Mouse (Mus musculus) kidney, embryonic 14.5 days (tissue): ENCODE results near the gene Mmp15. TPM values are rescaled to one million over a fixed set of nuclear protein-coding genes. Genes with fewer than 3 reads are reported as not detected.

Experiments
- ATAC-seq: fragments of 200-750 bp; cut with Nextera tagmentation; 2 replicates; pipeline ENCODE4 v1.8.0; 2017; ENCODE audit warnings: moderate number of reproducible peaks, mild to moderate bottlenecking, moderate TSS enrichment, moderate library complexity; ENCODE audit not compliant: low FRiP score, low TSS enrichment
- H3K27ac ChIP-seq: fragments of 300-500 bp; sonication (generic); 2 replicates; pipeline ENCODE4 v1.5.1; 2014; ENCODE audit warnings: low read depth, mild to moderate bottlenecking, low read length, moderate library complexity, mixed read lengths
- H3K27me3 ChIP-seq: fragments of 300-500 bp; sonication (generic); 2 replicates; pipeline ENCODE4 v1.6.1; 2014; ENCODE audit warnings: mild to moderate bottlenecking, low read length; ENCODE audit not compliant: control insufficient read depth, insufficient read depth
- H3K36me3 ChIP-seq: fragments of 300-500 bp; sonication (generic); 2 replicates; pipeline ENCODE4 v1.6.1; 2014; ENCODE audit warnings: low read length, mixed read lengths; ENCODE audit not compliant: control insufficient read depth, insufficient read depth
- H3K4me1 ChIP-seq: fragments of 300-500 bp; sonication (generic); 2 replicates; pipeline ENCODE4 v1.6.1; 2014; ENCODE audit warnings: low read length, mixed read lengths; ENCODE audit not compliant: control insufficient read depth, insufficient read depth
- H3K4me2 ChIP-seq: fragments of 300-500 bp; sonication (generic); replicated peaks from 2 replicates; pipeline ENCODE4 v1.6.1; 2014; ENCODE audit warnings: low read depth, mild to moderate bottlenecking, low read length
- H3K4me3 ChIP-seq: fragments of 300-500 bp; sonication (generic); 2 replicates; pipeline ENCODE4 v1.5.1; 2014; ENCODE audit warnings: mild to moderate bottlenecking, low read length
- H3K9ac ChIP-seq: fragments of 300-500 bp; sonication (generic); 2 replicates; pipeline ENCODE4 v1.6.1; 2014; ENCODE audit warnings: low read depth, mild to moderate bottlenecking, low read length, moderate library complexity
- H3K9me3 ChIP-seq: fragments of 300-500 bp; sonication (generic); 2 replicates; pipeline ENCODE4 v1.6.1; 2016; ENCODE audit warnings: low read length; ENCODE audit not compliant: control insufficient read depth
- WGBS: fragments of 180-500 bp; shearing (Covaris S2); extraction: QIAGEN DNeasy Blood & Tissue Kit; methylation state at CpG from one replicate; pipeline ENCODE4 v1.1.7; 2014; 5-methylcytosine and 5-hydroxymethylcytosine counted together
- polyA plus RNA-seq: library from polyadenylated mRNA; unstranded; fragments of >200 nt; fragmentation: Nextera tagmentation; extraction: Ambion mirVana; gene quantifications from 2 replicates; pipeline ENCODE4 v1.2.1, GENCODE M21; 2014

The Mmp15 gene
- polyA plus RNA-seq, 1 experiment from 2014 or later = 16.1 TPM

- Histone ChIP-seq H3K27ac (no peak overlapping the region), H3K9ac (peak overlapping the region; percentile 55), H3K36me3 (peaks cover 14% of the 10 kb centered on the region), H3K9me3 (no peaks in the 10 kb centered on the region), H3K27me3 (no peaks in the 10 kb centered on the region), H3K4me1 (peaks cover 7% of the 10 kb centered on the region; the same call in 1 of the 2 replicates), H3K4me3 (peak overlapping the region; percentile 49), H3K4me2 (peak overlapping the region; percentile 93)
- WGBS = 2% methylated on average over 41 of the region's 41 CpGs
- ATAC-seq = peak; percentile 87
Observed at GRCm38 (mm10) chr8:95320224-95321139, 31.6 kb upstream of the Mmp15 start.

GRCm38 (mm10) chr8:95323201-95323600 lies 28.9 kb upstream of the Mmp15 start:
- 70% methylated on average over 3 of the region's 3 CpGs for WGBS
- Histone ChIP-seq H3K4me2 (no peak overlapping the region), H3K36me3 (peaks cover 41% of the 10 kb centered on the region), H3K4me3 (no peak overlapping the region), H3K9me3 (no peaks in the 10 kb centered on the region), H3K4me1 (peaks cover 7% of the 10 kb centered on the region; the same call in 1 of the 2 replicates), H3K27ac (no peak overlapping the region), H3K9ac (no peak overlapping the region), H3K27me3 (no peaks in the 10 kb centered on the region)
- ATAC-seq = no peak

GRCm38 (mm10) chr8:95324646-95325045 lies 27.4 kb upstream of the Mmp15 start:
- no peak overlapping the region for H3K4me3 ChIP-seq
- no peak overlapping the region for H3K27ac ChIP-seq
- peaks cover 7% of the 10 kb centered on the region; the same call in 1 of the 2 replicates for H3K4me1 ChIP-seq
- 82% methylated on average over 5 of the region's 5 CpGs for WGBS
- no peak overlapping the region for H3K9ac ChIP-seq
- no peaks in the 10 kb centered on the region for H3K9me3 ChIP-seq
- no peak overlapping the region for H3K4me2 ChIP-seq
- no peak for ATAC-seq
- peaks cover 55% of the 10 kb centered on the region for H3K36me3 ChIP-seq
- no peaks in the 10 kb centered on the region for H3K27me3 ChIP-seq

GRCm38 (mm10) chr8:95326822-95327221 lies 25.2 kb upstream of the Mmp15 start:
- no peak overlapping the region for H3K4me2 ChIP-seq
- no peak overlapping the region for H3K9ac ChIP-seq
- 82% methylated on average over 5 of the region's 5 CpGs for WGBS
- no peak overlapping the region for H3K4me3 ChIP-seq
- no peaks in the 10 kb centered on the region for H3K27me3 ChIP-seq
- no peaks in the 10 kb centered on the region for H3K9me3 ChIP-seq
- peaks cover 55% of the 10 kb centered on the region for H3K36me3 ChIP-seq
- no peak overlapping the region for H3K27ac ChIP-seq
- H3K4me1 ChIP-seq = peaks cover 7% of the 10 kb centered on the region
- no peak for ATAC-seq

- peaks cover 11% of the 10 kb centered on the region for H3K4me1 ChIP-seq
- H3K36me3 ChIP-seq = peaks cover 55% of the 10 kb centered on the region
- 90% methylated on average over 46 of the region's 46 CpGs for WGBS
- H3K9me3 ChIP-seq = no peaks in the 10 kb centered on the region
- no peak overlapping the region for H3K4me2 ChIP-seq
- no peak for ATAC-seq
- no peak overlapping the region for H3K9ac ChIP-seq
- no peaks in the 10 kb centered on the region for H3K27me3 ChIP-seq
- no peak overlapping the region for H3K4me3 ChIP-seq
- no peak overlapping the region for H3K27ac ChIP-seq
Observed at GRCm38 (mm10) chr8:95327866-95328465, 24.1 kb upstream of the Mmp15 start.

GRCm38 (mm10) chr8:95330367-95330766 lies 21.7 kb upstream of the Mmp15 start:
- Histone ChIP-seq H3K9ac (peak overlapping the region; percentile 93; the same call in 1 of the 2 replicates), H3K9me3 (no peaks in the 10 kb centered on the region), H3K4me1 (peaks cover 12% of the 10 kb centered on the region), H3K27me3 (no peaks in the 10 kb centered on the region), H3K4me2 (peak overlapping the region; percentile 85), H3K36me3 (peaks cover 52% of the 10 kb centered on the region), H3K4me3 (peak overlapping the region; percentile 87), H3K27ac (no peak overlapping the region)
- no peak for ATAC-seq
- WGBS = 74% methylated on average over 1 of the region's 1 CpGs

GRCm38 (mm10) chr8:95331156-95331719 lies 20.8 kb upstream of the Mmp15 start:
- peaks cover 44% of the 10 kb centered on the region for H3K36me3 ChIP-seq

GRCm38 (mm10) chr8:95331720-95332436 lies 20.2 kb upstream of the Mmp15 start, which contains the start of the genes Zfp319 and Usb1:
Gene Zfp319, minus strand, starts transcription at chr8:95331950.
Gene Usb1, plus strand, starts transcription at chr8:95332284.
- Histone ChIP-seq H3K4me3 (peak within 1 kb of the TSS; percentile 87), H3K27me3 (no peaks in the 10 kb centered on the region), H3K4me2 (peak within 1 kb of the TSS; percentile 85), H3K4me1 (peaks cover 12% of the 10 kb centered on the region), H3K9ac (peak within 1 kb of the TSS; percentile 93), H3K27ac (peak within 1 kb of the TSS; percentile 99), H3K9me3 (no peaks in the 10 kb centered on the region), H3K36me3 (peaks cover 38% of the 10 kb centered on the region)
- WGBS = under 1% methylated on average over 72 of the region's 80 CpGs
- peak; percentile 95 for ATAC-seq

More at GRCm38 (mm10) chr8:95331156-95331719, 20.8 kb upstream of the Mmp15 start:
- Histone ChIP-seq H3K27me3 (no peaks in the 10 kb centered on the region), H3K27ac (peak overlapping the region; percentile 99), H3K4me3 (peak overlapping the region; percentile 87), H3K9me3 (no peaks in the 10 kb centered on the region), H3K4me2 (peak overlapping the region; percentile 85), H3K4me1 (peaks cover 12% of the 10 kb centered on the region), H3K9ac (peak overlapping the region; percentile 93)
- WGBS = 0% methylated on average over 38 of the region's 38 CpGs
- ATAC-seq = peak; percentile 59
